Mouse (Mus musculus) liver, embryonic 14.5 days (tissue): ENCODE results near the gene Ccn5.

Source experiments
- CTCF ChIP-seq: IDR thresholded peaks from 2 replicates; pipeline ENCODE4 v1.5.1; 2016; ENCODE audit warnings: antibody characterized with exemption, low read depth, control low read depth
- EP300 ChIP-seq: IDR thresholded peaks from 2 replicates; pipeline ENCODE4 v1.6.1; 2016; ENCODE audit warnings: antibody characterized with exemption, low read depth

DNA sequence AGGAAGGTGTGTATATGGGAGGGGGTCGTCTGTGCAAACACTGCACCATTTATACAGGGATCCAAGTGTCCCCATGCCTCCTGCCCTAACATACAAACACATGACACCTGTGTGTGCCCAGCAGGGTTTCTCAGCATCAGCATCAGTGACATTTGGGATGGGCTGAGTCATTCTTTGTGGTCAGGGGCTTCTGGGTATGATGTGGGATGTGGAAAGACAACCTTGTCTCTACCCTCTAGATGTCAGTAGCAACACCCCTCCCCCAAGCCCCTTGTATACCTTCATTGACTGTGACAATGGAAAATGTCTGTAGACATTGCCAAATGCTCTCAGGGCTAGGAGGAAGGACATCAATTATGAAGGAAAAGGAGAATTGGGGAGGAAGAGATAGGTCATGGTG lies 10.5 kb downstream of the Ccn5 start:
- TF ChIP-seq CTCF (no peak), EP300 (no peak)
